In the genomic region with DNA sequence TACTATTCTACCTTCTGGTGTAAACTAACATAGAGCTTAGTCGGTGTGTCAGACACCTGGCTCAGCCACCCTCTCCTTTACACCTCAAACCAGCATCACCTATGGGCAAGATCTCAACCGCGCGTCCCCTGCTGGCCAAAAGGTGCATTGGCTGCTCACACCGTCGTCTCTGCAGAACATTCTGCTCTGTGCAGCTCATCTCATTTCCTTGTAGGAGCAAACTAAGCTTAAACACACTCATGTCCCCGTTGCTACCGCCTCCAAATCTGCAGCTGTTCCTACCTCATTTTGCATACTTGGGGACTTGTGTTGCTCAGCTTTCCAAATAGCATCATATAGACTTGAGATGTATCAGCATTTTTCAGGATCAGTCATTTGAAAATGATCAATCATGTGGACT, we compare ENCODE assay signal across 8 mouse cellular contexts. TPM values are rescaled to one million over a fixed set of nuclear protein-coding genes. Genes with fewer than 3 reads are reported as not detected.
A peak's percentile ranks its signal among the peaks of the same experiment; 100 is the strongest.
DNase-seq lines count a peak whose midpoint lies in the region; ATAC-seq and TF ChIP-seq lines count a peak whose summit lies in the region.

No protein-coding gene starts in this region.

- H3K27ac ChIP-seq in forebrain, embryonic 11.5 days (ENCODE audit: low read depth, low read length) = no peak overlapping the region
- no peak overlapping the region for H3K27ac ChIP-seq in forebrain, embryonic 16.5 days (ENCODE audit: low read length)
- H3K27ac ChIP-seq in midbrain, postnatal 0 days (ENCODE audit: low read depth, low read length) = no peak overlapping the region
- H3K27ac ChIP-seq in midbrain, embryonic 15.5 days = no peak overlapping the region

- DNase-seq in forebrain, embryonic 11.5 days (ENCODE audit: low spot score) = peak; percentile 70
- DNase-seq in midbrain, postnatal 0 days (ENCODE audit: low spot score) = peak; percentile 33
- peak; percentile 71 for DNase-seq in embryo, embryonic 10 days (ENCODE audit: low spot score)
- DNase-seq in left cerebral cortex, postnatal 36 days (ENCODE audit: low spot score in 2 of 2) = peak; percentile 44 to 46
- DNase-seq in spleen, postnatal 4 days (ENCODE audit: low spot score in 2 of 2) = peak; percentile 31 to 74
- DNase-seq in ovary, postnatal 14 days (ENCODE audit: low spot score) = no peak

- no peaks in the 10 kb centered on the region for H3K4me1 ChIP-seq in forebrain, embryonic 11.5 days (replicated peaks; ENCODE audit: control insufficient read depth, insufficient read depth, low read length)
- no peaks in the 10 kb centered on the region for H3K4me1 ChIP-seq in forebrain, embryonic 16.5 days (replicated peaks; ENCODE audit: control insufficient read depth, insufficient read depth, low read length)
- no peaks in the 10 kb centered on the region for H3K4me1 ChIP-seq in midbrain, postnatal 0 days (ENCODE audit: insufficient read depth, low read length)
- H3K4me1 ChIP-seq in midbrain, embryonic 15.5 days = no peaks in the 10 kb centered on the region

- H3K4me2 ChIP-seq in forebrain, embryonic 11.5 days (ENCODE audit: low read depth, low read length, severe bottlenecking) = no peak overlapping the region
- H3K4me2 ChIP-seq in forebrain, embryonic 16.5 days (ENCODE audit: low read length) = no peak overlapping the region
- no peak overlapping the region for H3K4me2 ChIP-seq in midbrain, postnatal 0 days (ENCODE audit: low read depth, low read length, poor library complexity, severe bottlenecking)
- no peak overlapping the region for H3K4me2 ChIP-seq in midbrain, embryonic 15.5 days

- TF ChIP-seq CTCF in midbrain, postnatal 0 days (IDR thresholded peaks at IDR 0.05) = peak; percentile 75

- H3K4me3 ChIP-seq in forebrain, embryonic 11.5 days (ENCODE audit: low read depth, low read length) = no peak overlapping the region
- H3K4me3 ChIP-seq in forebrain, embryonic 16.5 days (replicated peaks; ENCODE audit: low read length) = no peak overlapping the region
- no peak overlapping the region for H3K4me3 ChIP-seq in midbrain, postnatal 0 days (ENCODE audit: low read depth, low read length)
- no peak overlapping the region for H3K4me3 ChIP-seq in midbrain, embryonic 15.5 days

- peaks cover 8% of the 10 kb centered on the region; the same call in 1 of the 2 replicates for H3K36me3 ChIP-seq in forebrain, embryonic 11.5 days (ENCODE audit: control insufficient read depth, insufficient read depth, low read length)
- peaks cover 11% of the 10 kb centered on the region for H3K36me3 ChIP-seq in forebrain, embryonic 16.5 days (ENCODE audit: control insufficient read depth, insufficient read depth)
- peaks cover 24% of the 10 kb centered on the region for H3K36me3 ChIP-seq in midbrain, postnatal 0 days (ENCODE audit: insufficient read depth, low read length)
- H3K36me3 ChIP-seq in midbrain, embryonic 15.5 days (replicated peaks) = peaks cover 4% of the 10 kb centered on the region; the same call in 1 of the 2 replicates

- intact Hi-C loops in left cerebral cortex, postnatal 36 days (cut with DNase I) = no loop called here

- H3K9ac ChIP-seq in forebrain, embryonic 11.5 days (ENCODE audit: low read length) = no peak overlapping the region
- no peak overlapping the region for H3K9ac ChIP-seq in forebrain, embryonic 16.5 days (replicated peaks; ENCODE audit: low read depth, low read length)
- no peak overlapping the region for H3K9ac ChIP-seq in midbrain, postnatal 0 days (replicated peaks; ENCODE audit: low read length, poor library complexity, severe bottlenecking)
- H3K9ac ChIP-seq in midbrain, embryonic 15.5 days = no peak overlapping the region

- ATAC-seq in forebrain, embryonic 11.5 days (replicated peaks; ENCODE audit: low FRiP score) = 0 out of 2 replicates have a peak, but pooled peaks have one; percentile 42
- no peak for ATAC-seq in forebrain, embryonic 16.5 days
- ATAC-seq in midbrain, postnatal 0 days (ENCODE audit: low FRiP score) = no peak
- no peak for ATAC-seq in midbrain, embryonic 15.5 days (replicated peaks)

- no peaks in the 10 kb centered on the region for H3K27me3 ChIP-seq in forebrain, embryonic 11.5 days (ENCODE audit: control insufficient read depth, insufficient read depth, low read length)
- H3K27me3 ChIP-seq in forebrain, embryonic 16.5 days (replicated peaks; ENCODE audit: control insufficient read depth, insufficient read depth, low read length) = no peaks in the 10 kb centered on the region
- H3K27me3 ChIP-seq in midbrain, postnatal 0 days (ENCODE audit: insufficient read depth, low read length) = no peaks in the 10 kb centered on the region
- no peaks in the 10 kb centered on the region for H3K27me3 ChIP-seq in midbrain, embryonic 15.5 days (replicated peaks)

- H3K9me3 ChIP-seq in forebrain, embryonic 11.5 days (ENCODE audit: control insufficient read depth, low read length) = no peaks in the 10 kb centered on the region
- H3K9me3 ChIP-seq in forebrain, embryonic 16.5 days (ENCODE audit: control insufficient read depth, low read length) = no peaks in the 10 kb centered on the region
- no peaks in the 10 kb centered on the region for H3K9me3 ChIP-seq in midbrain, postnatal 0 days (ENCODE audit: low read length)
- H3K9me3 ChIP-seq in midbrain, embryonic 15.5 days = no peaks in the 10 kb centered on the region

- WGBS in forebrain, embryonic 11.5 days = 23% methylated on average over 8 of the region's 8 CpGs
- 18% methylated on average over 8 of the region's 8 CpGs for WGBS in forebrain, embryonic 16.5 days
- WGBS in midbrain, postnatal 0 days = 17% methylated on average over 8 of the region's 8 CpGs
- 20% methylated on average over 8 of the region's 8 CpGs for WGBS in midbrain, embryonic 15.5 days

RNA-seq across cellular contexts. Expression of a gene that starts 14.7 kb away (rescaled TPM):
- polyA plus RNA-seq in forebrain, embryonic 11.5 days (2014; fragmentation: Nextera tagmentation; extraction: Ambion mirVana) = 33.9 and 34.0 TPM in 2 replicates
- polyA plus RNA-seq in forebrain, embryonic 16.5 days (2015; fragmentation: Nextera tagmentation; extraction: Ambion mirVana) = 25.9 and 27.7 TPM in 2 replicates
- total RNA-seq in midbrain, postnatal 0 days (2014; rRNA removed) = 12.8 and 26.1 TPM in 2 replicates
- polyA plus RNA-seq in midbrain, postnatal 0 days (2015; fragmentation: Nextera tagmentation; extraction: Ambion mirVana) = 28.1 and 29.0 TPM in 2 replicates
- polyA plus RNA-seq in midbrain, embryonic 15.5 days (2015; fragmentation: Nextera tagmentation; extraction: Ambion mirVana) = 22.2 and 23.6 TPM in 2 replicates
- 10 to 100 TPM; 11.7 to 12.2 TPM for total RNA-seq in left cerebral cortex, postnatal 36 days (2021)

RNA-seq across cellular contexts. Expression of a gene that starts 23.2 kb away (rescaled TPM):
- polyA plus RNA-seq in forebrain, embryonic 11.5 days (2014; fragmentation: Nextera tagmentation; extraction: Ambion mirVana) = 27.4 and 30.2 TPM in 2 replicates
- polyA plus RNA-seq in forebrain, embryonic 16.5 days (2015; fragmentation: Nextera tagmentation; extraction: Ambion mirVana) = 38.0 and 40.0 TPM in 2 replicates
- 9.3 and 13.2 TPM in 2 replicates for total RNA-seq in midbrain, postnatal 0 days (2014; rRNA removed)
- 25.0 and 29.8 TPM in 2 replicates for polyA plus RNA-seq in midbrain, postnatal 0 days (2015; fragmentation: Nextera tagmentation; extraction: Ambion mirVana)
- polyA plus RNA-seq in midbrain, embryonic 15.5 days (2015; fragmentation: Nextera tagmentation; extraction: Ambion mirVana) = 31.3 and 34.8 TPM in 2 replicates
- total RNA-seq in left cerebral cortex, postnatal 36 days (2021) = 10 to 100 TPM; 27.4 to 32.1 TPM
